Mouse (Mus musculus): Measurements from ENCODE around the gene Apex2.
"Not testable (repeated sequence)": the region's sequence is repeated elsewhere in the genome, so short reads cannot be mapped to it uniquely, and the experiment has no call there.

Apex2 gene

DNA sequence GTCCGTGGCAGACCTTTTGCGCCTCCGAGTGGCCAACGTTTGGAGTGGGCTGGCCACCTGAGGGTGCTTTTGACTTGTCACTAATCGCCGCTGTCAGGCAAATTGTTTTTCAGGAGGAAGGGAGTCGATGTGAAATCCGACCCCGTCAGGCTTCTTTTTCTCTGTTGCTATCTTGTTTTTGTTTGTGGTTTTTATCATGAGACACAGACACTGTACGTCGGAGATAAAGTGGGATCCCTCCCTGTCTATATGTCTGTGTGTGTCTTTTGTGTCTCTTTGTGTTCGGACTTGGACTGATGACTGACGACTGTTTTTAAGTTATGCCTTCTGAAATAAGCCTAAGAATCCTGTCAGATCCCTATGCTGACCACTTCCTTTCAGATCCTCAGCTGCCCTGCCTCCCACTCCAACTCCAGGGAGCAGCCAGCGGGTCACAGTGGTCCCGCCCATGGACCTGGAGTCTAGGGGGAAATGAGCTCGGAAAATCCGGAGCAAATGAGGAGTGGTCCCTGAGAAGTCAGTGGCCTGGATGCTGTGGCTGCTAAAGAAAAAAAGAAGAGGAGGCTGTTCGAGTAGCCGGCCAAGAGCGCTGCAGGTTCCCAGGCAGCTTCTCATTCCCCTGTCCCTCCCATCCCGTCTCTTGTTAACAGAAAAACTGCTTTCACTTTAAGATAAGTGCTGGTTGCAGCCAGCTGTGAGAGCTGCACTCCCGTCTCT lies 103.2 kb downstream of the Apex2 start:
- not testable (repeated sequence) for DNase-seq

DNA sequence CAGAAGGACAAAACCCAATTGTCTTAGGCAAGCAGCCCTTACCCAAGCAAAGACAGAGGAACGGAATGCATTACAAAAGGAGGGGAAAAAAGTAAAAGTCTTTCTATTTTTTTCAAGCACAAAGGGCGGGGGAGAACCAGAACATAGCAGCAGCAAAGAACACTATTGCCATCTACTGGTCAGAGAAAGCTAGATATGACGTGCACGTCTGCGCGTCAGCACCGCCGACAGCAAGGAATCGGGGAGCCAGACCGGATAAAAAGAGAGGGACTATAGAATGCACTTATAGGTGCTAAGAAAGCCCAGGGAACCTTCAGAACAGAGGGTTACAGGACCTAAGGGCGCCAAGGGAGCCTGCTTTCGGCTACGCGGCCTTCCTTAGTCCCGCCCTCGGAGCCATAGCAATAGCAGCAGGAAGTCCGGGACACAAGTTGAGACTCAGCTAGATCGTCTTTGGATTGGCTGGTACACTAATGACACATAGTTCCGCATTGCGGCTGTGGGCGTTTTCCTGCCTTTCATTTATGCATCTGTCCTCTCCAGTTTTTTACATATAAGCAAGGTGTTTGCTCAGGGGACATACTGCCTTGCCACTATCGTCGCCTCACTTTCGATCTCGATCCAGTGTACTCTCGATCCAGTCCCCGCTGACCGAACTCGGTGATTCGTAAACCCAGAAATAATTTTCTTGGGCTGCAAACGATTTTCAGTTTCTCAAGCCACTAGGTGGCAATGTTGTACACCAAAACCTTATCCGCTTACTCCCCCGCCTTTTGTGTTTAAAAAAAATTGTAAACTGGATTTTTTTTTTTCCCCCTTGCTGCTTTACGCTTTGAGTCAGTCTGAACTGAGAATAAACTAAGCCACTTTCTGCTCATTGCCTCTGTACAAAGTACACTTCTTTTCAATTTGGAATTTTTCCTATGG lies 111.6 kb downstream of the Apex2 start:
- peak; percentile 65 for DNase-seq

DNA sequence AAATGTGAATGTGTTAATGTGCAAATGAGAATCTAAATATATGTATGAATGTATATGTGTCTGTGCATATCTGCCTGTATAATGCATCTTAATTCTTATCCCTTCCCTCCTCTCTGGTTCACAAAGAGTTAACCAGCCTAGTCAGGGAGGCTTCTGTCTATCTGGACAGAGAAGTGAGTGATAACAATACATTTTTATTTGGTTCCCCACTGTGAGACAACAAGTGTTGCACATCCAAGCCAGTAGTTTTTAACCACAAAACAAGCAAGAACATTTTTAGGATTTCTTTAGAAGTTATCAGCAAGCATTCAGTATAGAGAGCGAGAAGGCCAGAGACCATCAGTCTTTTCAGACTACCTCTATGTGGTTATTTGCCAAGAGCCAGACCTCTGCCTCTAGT lies 118.3 kb downstream of the Apex2 start:
- DNase-seq = no peak
